Mouse (Mus musculus) liver, embryonic 14.5 days (tissue): ENCODE results near the gene Gpcpd1. TPM values are rescaled to one million over a fixed set of nuclear protein-coding genes. Genes with fewer than 3 reads are reported as not detected.

Source experiments
- ATAC-seq: fragments of 200-750 bp; cut with Nextera tagmentation; 2 replicates; pipeline ENCODE4 v1.8.0; 2017; ENCODE audit warnings: moderate number of reproducible peaks, mild to moderate bottlenecking, moderate library complexity; ENCODE audit not compliant: insufficient read depth
- DNase-seq, 3 experiments: peaks; one replicate each; pipeline ENCODE4 v3.0.0-alpha.2; 2012 to 2013; ENCODE audit warnings: low read depth in 3 of 3, low spot score in 3 of 3
- H3K27ac ChIP-seq: fragments of 300-500 bp; sonication (generic); 2 replicates; pipeline ENCODE4 v1.5.1; 2014; ENCODE audit warnings: moderate library complexity, mild to moderate bottlenecking, control low read depth, inconsistent platforms
- H3K27me3 ChIP-seq: fragments of 300-500 bp; sonication (generic); 2 replicates; pipeline ENCODE4 v1.6.1; 2014; ENCODE audit warnings: mild to moderate bottlenecking, low read length, moderate library complexity; ENCODE audit not compliant: control insufficient read depth, insufficient read depth
- H3K36me3 ChIP-seq: fragments of 300-500 bp; sonication (generic); replicated peaks from 2 replicates; pipeline ENCODE4 v1.6.1; 2014; ENCODE audit warnings: low read depth; ENCODE audit not compliant: control insufficient read depth, insufficient read depth
- H3K4me1 ChIP-seq, 2 experiments: fragments of 200-500 bp in 1 of 2; fragments of 300-500 bp in 1 of 2; sonication (generic) in 1 of 2; replicated peaks; 2 replicates each; pipeline ENCODE4 v1.6.1; 2012 to 2014; ENCODE audit warnings: antibody characterized with exemption in 1 of 2, inconsistent platforms in 1 of 2, low read length in 1 of 2; ENCODE audit not compliant: control insufficient read depth in 2 of 2, insufficient read depth in 2 of 2
- H3K4me2 ChIP-seq: fragments of 300-500 bp; sonication (generic); 2 replicates; pipeline ENCODE4 v1.6.1; 2014; ENCODE audit warnings: low read depth, mild to moderate bottlenecking, control low read depth, moderate library complexity
- H3K4me3 ChIP-seq, 2 experiments: fragments of 200-500 bp in 1 of 2; fragments of 300-500 bp in 1 of 2; sonication (generic) in 1 of 2; 2 replicates each; pipeline ENCODE4 v1.5.1; 2012 to 2014; ENCODE audit warnings: low read depth in 2 of 2, low read length in 2 of 2, mild to moderate bottlenecking in 2 of 2, control low read depth in 1 of 2, inconsistent platforms in 1 of 2, moderate library complexity in 1 of 2; ENCODE audit not compliant: insufficient read depth in 1 of 2
- H3K9ac ChIP-seq: fragments of 300-500 bp; sonication (generic); replicated peaks from 2 replicates; pipeline ENCODE4 v1.6.1; 2014; ENCODE audit warnings: mild to moderate bottlenecking, control low read depth, moderate library complexity
- H3K9me3 ChIP-seq: fragments of 300-500 bp; sonication (generic); 2 replicates; pipeline ENCODE4 v1.6.1; 2016; ENCODE audit warnings: low read length, mixed read lengths; ENCODE audit not compliant: control insufficient read depth
- CTCF ChIP-seq: IDR thresholded peaks from 2 replicates; pipeline ENCODE4 v1.5.1; 2016; ENCODE audit warnings: antibody characterized with exemption, low read depth, control low read depth
- EP300 ChIP-seq: IDR thresholded peaks from 2 replicates; pipeline ENCODE4 v1.6.1; 2016; ENCODE audit warnings: antibody characterized with exemption, low read depth
- WGBS: fragments of 180-500 bp; shearing (Covaris S2); extraction: QIAGEN DNeasy Blood & Tissue Kit; methylation state at CpG from one replicate; pipeline ENCODE4 v1.1.7; 2014; ENCODE audit not compliant: insufficient replicate concordance; 5-methylcytosine and 5-hydroxymethylcytosine counted together
- polyA plus RNA-seq, 2 experiments: library from polyadenylated mRNA; depleted of rRNA in 1 of 2; stranded (reverse) in 1 of 2; unstranded in 1 of 2; fragments of >200 nt; fragmentation: Nextera tagmentation in 1 of 2; extraction: Ambion mirVana in 1 of 2; gene quantifications; 2 replicates each; pipeline versions ENCODE4 v1.2.1 to v1.2.3; 2012 to 2014

Gene Gpcpd1
- polyA plus RNA-seq, 2 experiments = 31.0 to 67.7 TPM

DNA sequence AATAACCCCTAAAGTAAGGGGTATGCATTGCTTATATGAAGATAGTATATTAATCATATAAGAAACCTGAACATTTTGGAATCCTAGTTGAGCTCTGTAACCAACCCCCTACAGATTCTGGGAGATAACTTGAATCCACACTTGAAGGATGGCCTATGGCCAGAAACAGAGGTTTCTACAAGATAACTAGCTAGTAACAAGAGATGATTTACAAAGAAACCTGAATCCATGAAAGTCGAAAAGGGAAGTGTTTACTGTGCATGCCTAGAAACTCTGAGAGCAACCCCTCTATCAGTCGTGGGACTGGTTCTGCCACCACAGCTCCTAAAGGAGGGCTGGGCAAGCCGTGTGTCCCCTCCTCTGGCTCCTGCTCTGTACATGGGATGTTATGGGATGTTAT lies 7.8 kb downstream of the Gpcpd1 start:
- Histone ChIP-seq H3K9me3 (no peaks in the 10 kb centered on the region), H3K4me3 (no peak overlapping the region), H3K4me1 (peaks cover 13 to 15% of the 10 kb centered on the region in 2 experiments), H3K27ac (no peak overlapping the region), H3K9ac (no peak overlapping the region), H3K4me2 (no peak overlapping the region), H3K27me3 (no peaks in the 10 kb centered on the region), H3K36me3 (no peaks in the 10 kb centered on the region; the same call in 1 of the 2 replicates)
- DNase-seq (no peak), ATAC-seq (no peak)
- 46% methylated on average over 3 of the region's 3 CpGs for WGBS
- TF ChIP-seq EP300 (no peak), CTCF (no peak)

DNA sequence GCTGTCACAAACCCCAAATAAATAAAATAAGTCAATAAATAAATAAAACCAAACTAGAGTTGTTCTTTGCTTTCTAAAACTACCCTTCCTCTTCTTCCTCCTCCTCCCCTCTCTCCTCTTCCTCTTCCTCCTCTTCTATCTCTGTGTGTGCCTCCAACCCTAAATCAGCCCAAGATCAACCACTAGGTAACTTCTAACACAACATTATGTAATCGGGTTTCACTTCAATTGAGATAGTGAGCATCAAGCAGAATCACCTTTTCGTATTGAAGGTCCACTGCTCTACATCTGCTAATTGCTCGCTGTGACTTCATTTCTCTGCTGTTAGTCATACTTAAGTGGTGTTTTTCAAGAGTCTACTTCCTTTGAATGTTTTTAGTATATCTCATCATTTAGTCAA lies 8.8 kb downstream of the Gpcpd1 start:
- ATAC-seq = no peak
- peak overlapping the region; percentile 81 for H3K4me2 ChIP-seq
- H3K9me3 ChIP-seq = no peaks in the 10 kb centered on the region
- peaks cover 15% of the 10 kb centered on the region in 2 experiments for H3K4me1 ChIP-seq
- H3K27ac ChIP-seq = peak overlapping the region; percentile 42
- 77% methylated on average over 3 of the region's 3 CpGs for WGBS
- TF ChIP-seq CTCF (no peak), EP300 (no peak)
- no peaks in the 10 kb centered on the region for H3K27me3 ChIP-seq
- no peak for DNase-seq
- peak overlapping the region in 1 of 2 experiments; percentile 97; a peak in 2 of 4 replicates for H3K4me3 ChIP-seq
- no peak overlapping the region for H3K9ac ChIP-seq
- H3K36me3 ChIP-seq = no peaks in the 10 kb centered on the region; the same call in 1 of the 2 replicates

DNA sequence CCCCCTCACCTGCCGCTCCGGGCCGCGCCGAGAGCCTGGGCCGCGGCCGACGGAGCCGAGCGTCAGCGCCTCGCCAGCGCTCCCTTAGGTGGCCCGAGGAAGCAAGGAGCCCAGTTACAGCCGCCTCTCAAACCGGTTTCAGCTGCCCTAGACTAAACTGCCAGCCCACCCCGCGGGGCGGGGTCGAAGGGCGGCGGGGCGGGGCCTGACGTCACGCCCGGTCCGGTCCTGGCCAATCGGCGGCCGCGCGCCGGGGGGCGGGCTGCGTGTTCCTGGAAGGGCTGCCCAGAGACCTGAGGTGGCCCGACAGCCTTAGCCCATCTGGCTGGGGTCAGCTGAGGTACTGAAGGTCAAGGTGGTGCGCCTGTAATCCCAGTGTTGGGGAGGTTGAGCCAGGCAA lies 9.5 kb downstream of the Gpcpd1 start:
- DNase-seq (peak; percentile 89 to 91 (median 91)), ATAC-seq (peak; percentile 95)
- Histone ChIP-seq H3K36me3 (no peaks in the 10 kb centered on the region; the same call in 1 of the 2 replicates), H3K4me3 (peak overlapping the region; percentile 97 to 99), H3K27me3 (no peaks in the 10 kb centered on the region), H3K9ac (peak overlapping the region; percentile 100), H3K4me2 (peak overlapping the region; percentile 81), H3K4me1 (peaks cover 15 to 16% of the 10 kb centered on the region in 2 experiments), H3K27ac (peak overlapping the region; percentile 86), H3K9me3 (no peaks in the 10 kb centered on the region)
- TF ChIP-seq EP300 = peak; percentile 70
- TF ChIP-seq CTCF = peak; percentile 60
- WGBS = under 1% methylated on average over 21 of the region's 38 CpGs

DNA sequence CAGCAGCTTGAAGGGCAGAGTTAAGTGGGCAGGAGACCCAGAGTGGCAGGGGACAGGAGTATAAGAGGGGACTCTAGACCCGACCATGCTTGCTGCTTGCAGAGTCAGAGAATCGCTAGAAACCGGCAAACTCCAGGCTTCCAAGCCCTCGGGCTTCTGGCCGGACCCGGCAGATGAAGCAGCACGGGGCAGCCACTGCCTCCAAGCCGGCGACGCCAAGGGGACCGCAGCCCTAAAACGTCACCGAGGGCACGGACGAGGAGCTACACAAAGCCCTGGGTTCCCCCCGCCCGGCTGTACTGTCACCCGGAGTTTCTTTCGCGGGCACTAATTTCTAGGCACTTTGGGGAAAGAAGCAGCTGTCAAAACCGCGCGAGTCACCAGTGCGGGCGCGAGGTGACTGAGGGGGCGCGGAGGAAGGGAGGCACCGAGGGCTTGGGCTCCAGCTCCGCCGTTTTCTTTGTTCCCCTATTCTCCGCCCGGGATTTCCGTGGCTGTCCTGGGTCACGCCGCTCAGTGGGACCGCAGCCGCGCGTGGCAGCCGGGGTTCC lies 10.0 kb downstream of the Gpcpd1 start:
- peak overlapping the region; percentile 97 to 99 for H3K4me3 ChIP-seq
- DNase-seq (peak in 1 of 3 experiments; percentile 37), ATAC-seq (peak; percentile 57)
- H3K4me1 ChIP-seq = peaks cover 18 to 20% of the 10 kb centered on the region in 2 experiments
- TF ChIP-seq CTCF (no peak), EP300 (no peak)
- peak overlapping the region; percentile 86 for H3K27ac ChIP-seq
- H3K9me3 ChIP-seq = no peaks in the 10 kb centered on the region
- H3K4me2 ChIP-seq = peak overlapping the region; percentile 81
- H3K27me3 ChIP-seq = no peaks in the 10 kb centered on the region
- H3K36me3 ChIP-seq = no peaks in the 10 kb centered on the region; the same call in 1 of the 2 replicates
- peak overlapping the region; percentile 100 for H3K9ac ChIP-seq
- under 1% methylated on average over 41 of the region's 41 CpGs for WGBS

DNA sequence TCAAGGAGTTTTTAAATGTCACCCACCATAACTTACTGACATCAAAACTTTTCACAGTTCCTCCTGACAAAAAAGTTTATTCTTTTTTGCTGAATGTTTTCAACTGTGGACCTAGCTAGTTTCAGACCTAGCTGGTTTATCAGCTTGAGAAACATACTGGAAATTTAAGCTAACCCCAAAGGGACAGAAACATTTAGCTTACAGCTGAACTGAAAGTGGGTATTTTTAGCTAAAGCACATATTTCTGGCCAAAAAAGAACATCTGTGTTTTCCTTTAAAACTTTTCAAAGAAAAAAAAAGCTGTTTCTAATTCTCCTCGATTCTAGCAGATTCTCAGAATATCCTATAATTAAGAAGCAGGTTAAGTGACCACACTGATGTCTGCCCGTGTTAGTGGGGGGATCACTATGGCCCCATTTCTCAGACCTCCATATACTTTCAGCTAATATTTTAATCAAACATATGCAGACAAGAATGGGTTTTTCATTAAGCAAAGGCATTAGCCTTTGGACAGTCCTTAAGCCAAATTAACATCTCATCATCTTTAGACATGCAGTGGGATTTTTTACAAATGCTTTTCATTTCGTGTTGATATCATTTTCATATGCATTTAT lies 10.9 kb downstream of the Gpcpd1 start:
- H3K4me2 ChIP-seq = peak overlapping the region; percentile 81
- peak overlapping the region; percentile 86 for H3K27ac ChIP-seq
- 29% methylated on average over 3 of the region's 3 CpGs for WGBS
- H3K36me3 ChIP-seq = peaks cover 3% of the 10 kb centered on the region
- DNase-seq = no peak
- TF ChIP-seq CTCF = no peak
- TF ChIP-seq EP300 = no peak
- H3K9ac ChIP-seq = peak overlapping the region; percentile 100
- H3K9me3 ChIP-seq = no peaks in the 10 kb centered on the region
- H3K27me3 ChIP-seq = no peaks in the 10 kb centered on the region
- peak overlapping the region; percentile 97 to 99 for H3K4me3 ChIP-seq
- ATAC-seq = no peak
- peaks cover 22% of the 10 kb centered on the region in 2 experiments for H3K4me1 ChIP-seq
